Mouse (Mus musculus) kidney, postnatal 14 days (tissue): ENCODE data around the gene Gm20869.
"Not testable (repeated sequence)": the region's sequence is repeated elsewhere in the genome, so short reads cannot be mapped to it uniquely, and the experiment has no call there.

Experiments used
- DNase-seq: peaks from one replicate; pipeline ENCODE4 v3.0.0; 2022; ENCODE audit warnings: mixed read lengths

Gm20869 gene

GRCm38 (mm10) chrY:71469149-71469548 lies at the start of gene Gm20869:
TSS of gene Gm20869 (plus strand) at chrY:71469449.
- DNase-seq: not testable (repeated sequence)
